Mouse (Mus musculus): ENCODE results near the gene Stard5. TPM values are rescaled to one million over a fixed set of nuclear protein-coding genes. Genes with fewer than 3 reads are reported as not detected.

Gene Stard5
- polyA plus RNA-seq, 1 experiment from 2014 or later, result 45.9 TPM

GRCm38 (mm10) chr7:83599913-83600286, 31.9 kb upstream of the Stard5 start:
- peak; percentile 63 for TF ChIP-seq CTCF (IDR thresholded peaks at IDR 0.05; ENCODE audit: low read depth)
- no peak overlapping the region for H3K4me3 ChIP-seq (replicated peaks; ENCODE audit: low read depth, low read length)
- no peaks in the 10 kb centered on the region for H3K9me3 ChIP-seq (replicated peaks; ENCODE audit: low read length)
- no peak overlapping the region for H3K4me2 ChIP-seq (ENCODE audit: low read length)
- DNase-seq (ENCODE audit: low spot score) (peak; percentile 28), ATAC-seq (replicated peaks; ENCODE audit: low FRiP score, low read depth) (no peak)
- H3K36me3 ChIP-seq (ENCODE audit: insufficient read depth, low read length), result no peaks in the 10 kb centered on the region
- no peak overlapping the region for H3K27ac ChIP-seq
- H3K4me1 ChIP-seq (replicated peaks; ENCODE audit: insufficient read depth, low read length), result no peaks in the 10 kb centered on the region
- 67% methylated on average over 8 of the region's 8 CpGs for WGBS
- H3K9ac ChIP-seq (ENCODE audit: low read depth, low read length), result no peak overlapping the region
- no peaks in the 10 kb centered on the region for H3K27me3 ChIP-seq (ENCODE audit: insufficient read depth, low read length)

GRCm38 (mm10) chr7:83604180-83604944, 27.4 kb upstream of the Stard5 start:
- no peak for DNase-seq (ENCODE audit: low spot score)

GRCm38 (mm10) chr7:83606796-83607195, 25.0 kb upstream of the Stard5 start:
- no peak for DNase-seq (ENCODE audit: low spot score)
- H3K4me1 ChIP-seq (replicated peaks; ENCODE audit: insufficient read depth, low read length), result no peaks in the 10 kb centered on the region
- H3K4me3 ChIP-seq (replicated peaks; ENCODE audit: low read depth, low read length), result no peak overlapping the region
- no peak overlapping the region for H3K4me2 ChIP-seq (ENCODE audit: low read length)
- no peaks in the 10 kb centered on the region for H3K27me3 ChIP-seq (ENCODE audit: insufficient read depth, low read length)
- H3K9me3 ChIP-seq (replicated peaks; ENCODE audit: low read length), result no peaks in the 10 kb centered on the region
- H3K9ac ChIP-seq (ENCODE audit: low read depth, low read length), result no peak overlapping the region
- no peak for ATAC-seq (replicated peaks; ENCODE audit: low FRiP score, low read depth)
- TF ChIP-seq CTCF (IDR thresholded peaks at IDR 0.05; ENCODE audit: low read depth), result no peak
- no peak overlapping the region for H3K27ac ChIP-seq
- WGBS, result 94% methylated on average over 2 of the region's 2 CpGs
- no peaks in the 10 kb centered on the region for H3K36me3 ChIP-seq (ENCODE audit: insufficient read depth, low read length)

More at GRCm38 (mm10) chr7:83604180-83604944, 27.4 kb upstream of the Stard5 start:
- ATAC-seq (replicated peaks; ENCODE audit: low FRiP score, low read depth), result no peak
- no peak for TF ChIP-seq CTCF (IDR thresholded peaks at IDR 0.05; ENCODE audit: low read depth)
- no peaks in the 10 kb centered on the region for H3K27me3 ChIP-seq (ENCODE audit: insufficient read depth, low read length)
- no peak overlapping the region for H3K9ac ChIP-seq (ENCODE audit: low read depth, low read length)
- H3K4me2 ChIP-seq (ENCODE audit: low read length), result no peak overlapping the region
- no peak overlapping the region for H3K27ac ChIP-seq
- H3K4me3 ChIP-seq (replicated peaks; ENCODE audit: low read depth, low read length), result no peak overlapping the region
- H3K36me3 ChIP-seq (ENCODE audit: insufficient read depth, low read length), result no peaks in the 10 kb centered on the region
- H3K4me1 ChIP-seq (replicated peaks; ENCODE audit: insufficient read depth, low read length), result no peaks in the 10 kb centered on the region
- H3K9me3 ChIP-seq (replicated peaks; ENCODE audit: low read length), result no peaks in the 10 kb centered on the region
- WGBS, result 95% methylated on average over 7 of the region's 7 CpGs

- Histone ChIP-seq H3K9me3 (replicated peaks; ENCODE audit: low read length) (no peaks in the 10 kb centered on the region), H3K9ac (ENCODE audit: low read depth, low read length) (no peak overlapping the region), H3K4me3 (replicated peaks; ENCODE audit: low read depth, low read length) (no peak overlapping the region), H3K27me3 (ENCODE audit: insufficient read depth, low read length) (no peaks in the 10 kb centered on the region), H3K36me3 (ENCODE audit: insufficient read depth, low read length) (no peaks in the 10 kb centered on the region), H3K27ac (no peak overlapping the region), H3K4me1 (replicated peaks; ENCODE audit: insufficient read depth, low read length) (no peaks in the 10 kb centered on the region), H3K4me2 (ENCODE audit: low read length) (no peak overlapping the region)
- no peak for TF ChIP-seq CTCF (IDR thresholded peaks at IDR 0.05; ENCODE audit: low read depth)
- DNase-seq (ENCODE audit: low spot score) (no peak), ATAC-seq (replicated peaks; ENCODE audit: low FRiP score, low read depth) (no peak)
- WGBS, result 97% methylated on average over 4 of the region's 4 CpGs
Observed at GRCm38 (mm10) chr7:83609891-83610290, 21.9 kb upstream of the Stard5 start.

- TF ChIP-seq CTCF (IDR thresholded peaks at IDR 0.05; ENCODE audit: low read depth), result no peak
- WGBS, result 63% methylated on average over 1 of the region's 1 CpGs
- no peaks in the 10 kb centered on the region for H3K9me3 ChIP-seq (replicated peaks; ENCODE audit: low read length)
- no peaks in the 10 kb centered on the region for H3K27me3 ChIP-seq (ENCODE audit: insufficient read depth, low read length)
- H3K36me3 ChIP-seq (ENCODE audit: insufficient read depth, low read length), result no peaks in the 10 kb centered on the region
- H3K27ac ChIP-seq, result no peak overlapping the region
- no peak for DNase-seq (ENCODE audit: low spot score)
- no peak overlapping the region for H3K4me3 ChIP-seq (replicated peaks; ENCODE audit: low read depth, low read length)
- no peaks in the 10 kb centered on the region; the same call in 1 of the 2 replicates for H3K4me1 ChIP-seq (replicated peaks; ENCODE audit: insufficient read depth, low read length)
- H3K4me2 ChIP-seq (ENCODE audit: low read length), result no peak overlapping the region
- H3K9ac ChIP-seq (ENCODE audit: low read depth, low read length), result no peak overlapping the region
- ATAC-seq (replicated peaks; ENCODE audit: low FRiP score, low read depth), result no peak
Observed at GRCm38 (mm10) chr7:83611886-83612285, 19.9 kb upstream of the Stard5 start.

GRCm38 (mm10) chr7:83615272-83615671, 16.5 kb upstream of the Stard5 start:
- 90% methylated on average over 3 of the region's 3 CpGs for WGBS
- H3K4me3 ChIP-seq (replicated peaks; ENCODE audit: low read depth, low read length), result no peak overlapping the region
- ATAC-seq (replicated peaks; ENCODE audit: low FRiP score, low read depth), result no peak
- no peak overlapping the region for H3K27ac ChIP-seq
- H3K36me3 ChIP-seq (ENCODE audit: insufficient read depth, low read length), result no peaks in the 10 kb centered on the region
- no peak overlapping the region for H3K4me2 ChIP-seq (ENCODE audit: low read length)
- no peak overlapping the region for H3K9ac ChIP-seq (ENCODE audit: low read depth, low read length)
- H3K4me1 ChIP-seq (replicated peaks; ENCODE audit: insufficient read depth, low read length), result peaks cover 10% of the 10 kb centered on the region; the same call in 1 of the 2 replicates
- H3K9me3 ChIP-seq (replicated peaks; ENCODE audit: low read length), result no peaks in the 10 kb centered on the region
- no peaks in the 10 kb centered on the region for H3K27me3 ChIP-seq (ENCODE audit: insufficient read depth, low read length)
- DNase-seq (ENCODE audit: low spot score), result no peak
- TF ChIP-seq CTCF (IDR thresholded peaks at IDR 0.05; ENCODE audit: low read depth), result no peak
